Mouse (Mus musculus) intestine, embryonic 14.5 days (tissue): ENCODE data around the gene Chd9. TPM values are rescaled to one million over a fixed set of nuclear protein-coding genes. Genes with fewer than 3 reads are reported as not detected.

ENCODE experiments used
- ATAC-seq: fragments of 200-750 bp; cut with Nextera tagmentation; replicated peaks from 2 replicates; pipeline ENCODE4 v1.8.0; 2017; ENCODE audit warnings: low read depth, moderate number of reproducible peaks, moderate TSS enrichment, moderate library complexity; ENCODE audit not compliant: low FRiP score, low TSS enrichment
- DNase-seq: peaks from one replicate; pipeline ENCODE4 v3.0.0-alpha.2; 2018; ENCODE audit warnings: low spot score
- H3K27ac ChIP-seq: fragments of 300-500 bp; sonication (generic); 2 replicates; pipeline ENCODE4 v1.5.1; 2014; ENCODE audit warnings: low read depth, mild to moderate bottlenecking, control low read depth
- H3K27me3 ChIP-seq: fragments of 300-500 bp; sonication (generic); replicated peaks from 2 replicates; pipeline ENCODE4 v1.6.1; 2014; ENCODE audit warnings: low read length, control low read depth; ENCODE audit not compliant: control insufficient read depth, insufficient read depth
- H3K36me3 ChIP-seq: fragments of 300-500 bp; sonication (generic); 2 replicates; pipeline ENCODE4 v1.6.1; 2014; ENCODE audit warnings: low read length, control low read depth; ENCODE audit not compliant: control insufficient read depth, insufficient read depth
- H3K4me1 ChIP-seq: fragments of 300-500 bp; sonication (generic); replicated peaks from 2 replicates; pipeline ENCODE4 v1.6.1; 2014; ENCODE audit warnings: low read length, control low read depth, mixed read lengths; ENCODE audit not compliant: control insufficient read depth, insufficient read depth
- H3K4me2 ChIP-seq: fragments of 300-500 bp; sonication (generic); 2 replicates; pipeline ENCODE4 v1.6.1; 2014; ENCODE audit warnings: low read length
- H3K4me3 ChIP-seq: fragments of 300-500 bp; sonication (generic); 2 replicates; pipeline ENCODE4 v1.5.1; 2014; ENCODE audit warnings: low read depth, low read length, control low read depth, mixed read lengths
- H3K9ac ChIP-seq: fragments of 300-500 bp; sonication (generic); 2 replicates; pipeline ENCODE4 v1.6.1; 2014; ENCODE audit warnings: mild to moderate bottlenecking, low read length
- H3K9me3 ChIP-seq: fragments of 300-500 bp; sonication (generic); 2 replicates; pipeline ENCODE4 v1.6.1; 2016; ENCODE audit warnings: low read length, control low read depth; ENCODE audit not compliant: control insufficient read depth
- WGBS: fragments of 180-500 bp; shearing (Covaris S2); extraction: QIAGEN DNeasy Blood & Tissue Kit; methylation state at CpG from one replicate; pipeline ENCODE4 v1.1.7; 2014; 5-methylcytosine and 5-hydroxymethylcytosine counted together
- polyA plus RNA-seq: library from polyadenylated mRNA; unstranded; fragments of >200 nt; fragmentation: Nextera tagmentation; extraction: Ambion mirVana; gene quantifications from 2 replicates; pipeline ENCODE4 v1.2.1, GENCODE M21; 2014

Chd9 gene
- polyA plus RNA-seq, result 103 and 120 TPM in 2 replicates

- DNase-seq, result peak; percentile 99
- Histone ChIP-seq H3K9ac (peak within 1 kb of the TSS; percentile 49), H3K27me3 (no peaks in the 10 kb centered on the region), H3K9me3 (no peaks in the 10 kb centered on the region), H3K4me2 (peak within 1 kb of the TSS; percentile 74), H3K4me3 (peak within 1 kb of the TSS; percentile 45), H3K4me1 (peaks cover 12% of the 10 kb centered on the region; the same call in 1 of the 2 replicates), H3K27ac (peak within 1 kb of the TSS; percentile 54), H3K36me3 (no peaks in the 10 kb centered on the region)
- ATAC-seq, result peak; percentile 91
- WGBS, result 3% methylated on average over 39 of the region's 39 CpGs
These were observed at the start of gene Chd9 for GRCm38 (mm10) chr8:90828181-90828986. Gene Chd9 (plus strand): TSS chr8:90828352.

DNA sequence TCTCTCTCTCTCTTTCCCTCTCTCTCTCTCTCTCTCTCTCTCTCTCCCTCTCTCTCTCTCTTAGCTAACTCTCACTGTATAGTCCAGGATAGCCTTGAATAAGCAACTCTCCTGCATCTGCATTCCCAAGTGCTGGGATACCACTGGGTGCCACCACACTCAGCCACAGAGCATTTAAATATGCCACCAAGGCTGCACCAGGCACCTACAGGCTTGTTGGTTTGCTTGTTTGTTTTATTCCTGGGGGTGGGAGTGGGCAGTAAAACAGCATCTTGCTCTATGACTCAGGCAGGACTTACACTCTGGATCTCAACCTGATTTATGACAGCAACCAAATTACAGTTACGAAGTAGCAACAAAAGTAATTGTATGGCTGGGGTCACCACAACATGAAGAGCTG is 36.5 kb upstream of the Chd9 start:
- Histone ChIP-seq H3K4me1 (peaks cover 6% of the 10 kb centered on the region; the same call in 1 of the 2 replicates), H3K4me3 (no peak overlapping the region), H3K36me3 (no peaks in the 10 kb centered on the region), H3K27me3 (no peaks in the 10 kb centered on the region), H3K4me2 (no peak overlapping the region), H3K9me3 (no peaks in the 10 kb centered on the region), H3K27ac (no peak overlapping the region), H3K9ac (no peak overlapping the region)
- ATAC-seq (no peak), DNase-seq (no peak)
- WGBS, result 89% methylated on average over 1 of the region's 1 CpGs

- peaks cover 6% of the 10 kb centered on the region; the same call in 1 of the 2 replicates for H3K4me1 ChIP-seq
- H3K27me3 ChIP-seq, result no peaks in the 10 kb centered on the region
- H3K9ac ChIP-seq, result no peak overlapping the region
- H3K9me3 ChIP-seq, result no peaks in the 10 kb centered on the region
- 2% methylated on average over 3 of the region's 3 CpGs for WGBS
- DNase-seq, result peak; percentile 91
- no peaks in the 10 kb centered on the region for H3K36me3 ChIP-seq
- no peak overlapping the region for H3K4me3 ChIP-seq
- H3K27ac ChIP-seq, result no peak overlapping the region
- H3K4me2 ChIP-seq, result no peak overlapping the region
- no peak for ATAC-seq
These were observed 34.4 kb upstream of the Chd9 start for GRCm38 (mm10) chr8:90793710-90794109.

- ATAC-seq (peak; percentile 77; the same call in 1 of the 2 replicates), DNase-seq (peak; percentile 84)
- Histone ChIP-seq H3K9ac (no peak overlapping the region), H3K4me1 (peaks cover 6% of the 10 kb centered on the region; the same call in 1 of the 2 replicates), H3K27ac (0 out of 2 replicates have a peak overlapping the region, but pooled peaks have one; percentile 18), H3K9me3 (no peaks in the 10 kb centered on the region), H3K27me3 (no peaks in the 10 kb centered on the region), H3K4me3 (no peak overlapping the region), H3K4me2 (peak overlapping the region; percentile 40), H3K36me3 (no peaks in the 10 kb centered on the region)
- WGBS, result 10% methylated on average over 12 of the region's 12 CpGs
These were observed 32.9 kb upstream of the Chd9 start for GRCm38 (mm10) chr8:90794990-90795861.

DNA sequence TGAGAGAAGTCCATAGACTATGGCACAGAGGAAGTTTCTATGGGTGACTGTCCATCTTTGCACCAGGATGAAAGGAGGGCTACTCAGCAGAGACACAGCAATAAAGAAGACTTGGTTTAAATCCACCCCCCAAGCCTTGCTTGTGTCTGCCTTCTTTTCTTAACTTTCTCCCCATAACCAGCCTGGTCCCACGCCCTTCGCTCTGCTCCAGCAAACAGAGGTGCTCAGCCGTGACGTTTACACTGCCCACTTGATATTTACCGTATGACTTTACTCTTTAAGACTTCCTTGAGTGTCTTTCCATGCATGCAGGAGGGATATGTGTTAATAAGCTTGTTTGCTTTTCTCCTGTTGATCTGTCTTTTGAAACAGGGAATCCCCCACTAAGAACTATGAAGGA is 28.7 kb upstream of the Chd9 start:
- 81% methylated on average over 5 of the region's 5 CpGs for WGBS

DNA sequence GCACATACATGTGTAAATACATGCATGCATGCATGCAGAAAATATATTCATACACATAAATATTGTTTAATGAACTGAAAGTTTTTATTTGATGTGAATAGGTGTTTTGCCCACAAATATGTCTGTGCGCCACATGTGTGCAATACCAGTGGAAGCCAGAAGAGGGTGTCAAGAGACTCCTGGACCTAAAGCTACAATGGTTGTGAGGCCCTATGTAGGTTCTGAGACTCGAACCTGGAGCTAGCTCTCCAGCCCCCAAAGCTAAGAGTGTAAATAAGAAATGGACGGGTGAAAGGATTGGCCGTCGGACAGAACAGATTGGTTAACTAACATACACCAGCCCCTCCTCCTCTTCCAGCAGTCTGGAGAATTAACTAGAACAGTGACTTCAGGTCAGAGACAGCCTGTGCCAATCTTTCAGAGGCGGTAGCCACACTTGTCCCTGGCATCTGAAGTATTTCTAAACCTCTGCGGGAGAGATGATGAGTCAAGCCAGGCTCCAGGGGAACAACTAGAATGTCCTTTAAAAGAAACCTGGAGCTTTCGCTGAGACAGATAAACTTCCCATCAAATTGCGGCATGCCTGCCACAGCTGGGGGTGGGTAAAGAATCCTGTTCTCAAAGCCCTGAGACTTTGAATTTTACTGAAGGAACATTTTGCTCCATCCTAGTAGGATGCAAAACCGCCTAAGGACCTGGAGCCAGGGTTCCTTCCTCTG is 14.4 kb upstream of the Chd9 start:
- no peak for DNase-seq
- 81% methylated on average over 10 of the region's 10 CpGs for WGBS
- no peak for ATAC-seq

More for the DNA sequence above, 28.7 kb upstream of the Chd9 start:
- H3K27ac ChIP-seq, result no peak overlapping the region
- no peaks in the 10 kb centered on the region for H3K27me3 ChIP-seq
- no peak overlapping the region for H3K4me3 ChIP-seq
- ATAC-seq (no peak), DNase-seq (no peak)
- 0 out of 2 replicates have a peak, but pooled peaks cover 9% of the 10 kb centered on the region for H3K9me3 ChIP-seq
- peaks cover 6% of the 10 kb centered on the region; the same call in 1 of the 2 replicates for H3K4me1 ChIP-seq
- no peaks in the 10 kb centered on the region for H3K36me3 ChIP-seq
- H3K9ac ChIP-seq, result no peak overlapping the region
- H3K4me2 ChIP-seq, result no peak overlapping the region

DNA sequence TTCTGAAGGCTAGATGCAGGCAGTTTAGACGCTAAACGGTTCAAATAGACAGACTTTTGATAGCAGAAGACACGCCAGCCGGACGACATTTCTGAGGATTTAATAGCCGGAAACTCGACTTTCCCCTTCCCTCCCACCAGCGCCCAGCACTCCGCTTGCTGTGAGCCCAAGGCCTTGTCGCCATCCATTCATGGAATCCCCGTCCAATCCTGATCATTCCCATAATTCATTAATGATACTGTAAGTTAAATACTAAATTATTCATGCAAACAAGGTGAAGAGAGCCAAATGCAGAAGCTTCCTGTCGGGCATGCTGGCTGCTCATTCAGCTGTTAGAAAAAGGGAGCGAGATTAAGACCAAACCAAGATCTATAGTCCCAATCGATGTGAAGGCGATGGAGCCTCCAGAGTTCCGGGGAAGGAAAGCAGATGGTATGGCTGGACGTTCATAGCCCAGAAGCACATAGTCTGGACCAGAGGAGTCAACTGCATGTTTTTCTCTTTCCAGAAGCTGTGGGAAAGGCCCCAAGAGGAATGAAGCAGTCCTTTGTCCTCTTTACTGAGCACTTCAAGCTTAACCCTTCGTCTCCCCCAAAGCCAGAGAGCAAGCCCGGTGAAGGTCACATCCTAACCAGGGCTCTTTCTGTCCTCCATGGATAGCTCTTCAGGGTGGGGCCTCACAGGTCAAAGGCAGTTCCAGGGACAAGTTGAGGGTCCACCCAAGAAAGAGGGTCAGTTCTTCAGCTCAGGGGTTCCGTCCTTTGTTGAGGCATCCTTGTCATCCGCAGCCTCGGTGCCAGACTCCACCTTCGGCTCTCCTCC is 11.9 kb upstream of the Chd9 start:
- DNase-seq, result no peak
- Histone ChIP-seq H3K4me1 (no peaks in the 10 kb centered on the region), H3K9ac (no peak overlapping the region), H3K36me3 (no peaks in the 10 kb centered on the region), H3K9me3 (no peaks in the 10 kb centered on the region), H3K4me2 (no peak overlapping the region), H3K27ac (no peak overlapping the region), H3K4me3 (no peak overlapping the region), H3K27me3 (no peaks in the 10 kb centered on the region)
- 76% methylated on average over 23 of the region's 23 CpGs for WGBS
- no peak for ATAC-seq

More for the DNA sequence above, 14.4 kb upstream of the Chd9 start:
- Histone ChIP-seq H3K4me1 (no peaks in the 10 kb centered on the region), H3K4me3 (no peak overlapping the region), H3K36me3 (no peaks in the 10 kb centered on the region), H3K9ac (no peak overlapping the region), H3K9me3 (peaks cover 4% of the 10 kb centered on the region; the same call in 1 of the 2 replicates), H3K27me3 (no peaks in the 10 kb centered on the region), H3K27ac (no peak overlapping the region), H3K4me2 (no peak overlapping the region)
